Mouse (Mus musculus) adrenal gland, postnatal 4 days (tissue): Measurements from ENCODE around the gene 4930583I09Rik. TPM values are rescaled to one million over a fixed set of nuclear protein-coding genes. Genes with fewer than 3 reads are reported as not detected.

Experiments
- DNase-seq, 2 experiments: peaks; one replicate each; pipeline ENCODE4 v3.0.0; 2021 to 2022; ENCODE audit warnings: low spot score in 2 of 2, mixed read lengths in 2 of 2
- long read RNA-seq, 2 experiments: library from polyadenylated mRNA; stranded (forward); transcript quantifications; one replicate each; pipeline ENCODE4 v2.0.0; 2021
- total RNA-seq, 2 experiments: library from RNA; stranded (reverse); gene quantifications; 2 replicates each; pipeline ENCODE4 v1.2.3; 2021

4930583I09Rik gene
- total RNA-seq = not detected
- long read RNA-seq, experiment 1 = 0 reads
- long read RNA-seq, experiment 2 = 0 reads

DNA sequence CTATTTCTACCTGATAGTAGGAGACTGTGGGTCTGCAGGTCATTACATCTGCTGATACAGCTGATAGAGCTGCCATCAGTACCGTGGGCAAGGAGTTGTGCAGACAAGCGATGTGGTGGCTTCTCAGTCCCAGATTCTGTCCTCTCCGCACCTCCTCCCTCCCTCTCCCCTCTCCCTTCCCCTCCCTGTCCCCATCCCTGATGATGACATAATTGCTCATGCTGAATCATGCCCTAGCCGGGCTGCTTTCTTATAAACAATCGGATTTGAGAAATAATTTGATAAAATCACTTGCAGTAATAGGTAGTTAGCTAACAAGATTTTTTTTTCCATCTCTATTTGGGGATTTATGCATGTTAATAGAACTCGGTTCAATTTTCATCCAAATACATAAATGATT, at the start of gene 4930583I09Rik:
Gene 4930583I09Rik (minus strand): TSS at position 144 of the 400 bp plus-strand sequence.
- DNase-seq = no peak

DNA sequence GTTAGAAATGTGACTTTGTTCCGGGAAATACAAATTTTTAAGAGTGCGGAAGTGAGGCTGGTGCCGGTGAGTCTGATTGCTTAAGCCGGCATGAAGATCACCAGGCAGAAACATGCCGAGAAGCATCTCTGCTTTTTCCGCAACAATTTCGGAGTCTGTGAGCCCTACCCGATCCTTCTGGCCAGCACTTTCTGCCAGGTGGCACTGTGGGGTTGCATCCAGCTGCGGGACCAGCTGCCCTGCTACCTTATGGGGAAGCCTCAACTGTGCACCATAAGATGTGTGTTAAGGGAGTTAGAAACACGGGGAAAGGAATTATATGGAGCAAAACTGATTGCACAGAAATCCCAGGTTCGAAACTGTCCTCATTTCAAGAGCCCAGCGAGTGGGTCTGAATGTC, 40.2 kb upstream of the 4930583I09Rik start:
- DNase-seq = no peak

DNA sequence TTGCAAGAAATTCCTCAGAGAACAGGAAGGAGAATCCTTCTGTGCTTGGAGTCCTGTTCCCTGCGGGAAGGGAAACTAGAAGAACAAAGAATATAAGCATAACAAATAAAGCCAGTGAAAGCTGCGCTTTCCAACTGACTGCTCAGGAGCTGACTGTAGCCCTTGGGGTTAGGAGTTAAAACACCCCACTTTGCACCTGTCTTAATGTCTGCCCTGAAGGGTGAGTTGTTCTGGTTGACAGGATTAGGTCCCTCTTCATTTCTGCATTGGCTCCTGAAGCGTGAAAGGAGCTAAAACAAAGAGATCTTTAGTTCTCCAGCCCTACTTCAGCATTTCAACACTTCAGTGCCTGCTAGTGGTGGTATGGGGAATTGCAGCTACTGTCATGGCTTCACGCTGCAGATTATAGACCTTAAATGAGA, 37.8 kb upstream of the 4930583I09Rik start:
- no peak for DNase-seq

GRCm38 (mm10) chr17:64863817-64864216, 27.9 kb upstream of the 4930583I09Rik start:
- no peak for DNase-seq

- DNase-seq = no peak
Observed at GRCm38 (mm10) chr17:64860963-64861362, 25.1 kb upstream of the 4930583I09Rik start.

GRCm38 (mm10) chr17:64858848-64859247, 23.0 kb upstream of the 4930583I09Rik start:
- no peak for DNase-seq

- no peak for DNase-seq
Observed at GRCm38 (mm10) chr17:64848031-64848430, 12.2 kb upstream of the 4930583I09Rik start.

- DNase-seq = no peak
Observed at GRCm38 (mm10) chr17:64846654-64847053, 10.8 kb upstream of the 4930583I09Rik start.

- no peak for DNase-seq
Observed at GRCm38 (mm10) chr17:64836892-64837291, 1.0 kb upstream of the 4930583I09Rik start.

GRCm38 (mm10) chr17:64836352-64836751, 481 bp upstream of the 4930583I09Rik start:
- DNase-seq = no peak

GRCm38 (mm10) chr17:64833906-64834490, 1.9 kb downstream of the 4930583I09Rik start:
- no peak for DNase-seq

GRCm38 (mm10) chr17:64833071-64833470, 2.8 kb downstream of the 4930583I09Rik start:
- DNase-seq = no peak

- DNase-seq = no peak
Observed at GRCm38 (mm10) chr17:64827482-64827881, 8.4 kb downstream of the 4930583I09Rik start.

DNA sequence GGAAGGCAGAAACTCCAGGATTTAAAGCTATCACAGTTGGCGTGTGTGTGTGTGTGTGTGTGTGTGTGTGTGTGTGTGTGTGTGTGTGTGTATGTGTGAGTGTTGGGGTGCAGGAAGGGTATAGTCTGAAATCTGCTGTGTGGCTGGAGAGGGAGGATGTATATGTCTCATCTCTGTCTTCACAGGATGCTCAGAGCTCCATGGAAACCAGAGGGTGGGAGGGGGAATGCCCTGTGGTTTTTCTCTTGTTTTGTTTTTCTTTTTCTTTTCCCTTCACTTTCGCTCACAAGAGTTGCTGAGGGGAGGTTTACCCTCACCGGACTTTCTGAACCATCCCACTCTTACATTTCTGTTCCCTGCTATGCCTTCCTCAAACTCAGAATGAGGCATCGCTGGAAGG, 9.0 kb downstream of the 4930583I09Rik start:
- no peak for DNase-seq

DNA sequence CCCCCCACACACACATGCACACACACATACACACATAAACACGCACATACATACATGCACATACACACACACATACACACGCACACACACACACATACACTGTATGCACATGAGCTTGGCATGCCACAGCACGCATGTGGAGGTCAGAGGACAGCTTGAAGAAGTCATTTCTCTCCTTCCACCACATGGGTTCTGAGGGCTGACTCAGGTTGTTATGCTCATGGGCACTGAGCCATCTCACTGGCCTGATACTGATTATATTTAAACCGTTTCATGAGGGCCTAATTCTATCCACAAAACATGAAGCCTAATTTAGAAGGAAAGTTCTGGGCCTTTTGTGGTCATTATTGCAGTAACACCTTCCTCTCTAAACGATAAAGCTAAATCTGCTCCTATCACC, 13.3 kb downstream of the 4930583I09Rik start:
- no peak for DNase-seq

DNA sequence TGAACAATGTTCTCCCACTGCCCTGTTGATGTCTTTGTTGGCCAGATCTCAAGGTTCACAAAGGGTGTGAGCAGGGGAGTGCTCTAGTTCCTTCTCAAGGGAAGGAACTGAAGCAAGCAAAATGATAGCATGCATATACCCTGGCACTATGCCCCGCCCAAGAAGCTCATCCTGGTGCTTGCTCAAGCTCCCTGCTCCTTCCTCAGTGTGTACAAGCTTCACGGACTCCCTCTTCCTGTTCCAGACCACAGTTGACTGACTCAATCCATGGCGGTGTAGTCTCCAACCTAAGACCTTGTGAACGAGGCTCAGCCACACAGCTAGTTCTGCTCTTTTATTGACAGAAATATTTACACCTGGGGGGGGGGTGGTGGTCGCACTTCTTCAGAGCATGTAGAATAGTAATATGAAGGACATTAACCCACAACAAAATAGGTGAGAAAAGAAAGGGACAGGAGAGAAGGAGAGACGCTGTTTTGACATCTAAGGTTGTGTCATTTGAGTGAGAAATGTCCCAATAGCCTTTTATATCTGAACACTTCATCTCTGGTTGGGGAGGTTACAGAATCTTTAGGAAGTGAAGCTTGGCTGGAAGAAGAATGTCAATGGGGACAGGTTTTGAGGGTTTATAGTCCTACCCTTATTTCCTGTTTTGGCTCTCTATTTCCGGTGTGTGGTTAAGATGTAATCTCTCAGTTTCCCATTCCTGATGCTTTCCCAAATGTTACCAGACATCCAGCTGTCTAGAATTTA, 14.9 kb downstream of the 4930583I09Rik start:
- DNase-seq = no peak

DNA sequence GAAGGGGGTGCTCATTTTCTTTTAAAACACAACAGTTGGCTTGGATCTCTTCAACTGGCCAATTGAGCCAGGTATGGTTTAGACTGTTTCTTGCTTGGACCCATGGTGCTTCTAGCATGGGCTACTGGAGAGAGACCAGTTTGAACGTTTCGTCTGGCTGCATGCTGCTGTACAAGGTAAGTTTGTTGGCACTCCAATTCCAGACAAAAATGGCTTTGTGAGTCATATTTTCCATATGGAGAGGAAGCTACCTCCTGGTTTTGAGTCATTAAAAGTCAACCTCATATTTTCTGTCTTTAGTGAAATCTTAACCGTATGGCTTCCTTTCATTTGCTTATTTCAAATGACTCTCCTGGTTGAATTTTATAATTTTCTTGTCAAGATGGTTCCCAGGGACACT, 19.6 kb downstream of the 4930583I09Rik start:
- no peak for DNase-seq

DNA sequence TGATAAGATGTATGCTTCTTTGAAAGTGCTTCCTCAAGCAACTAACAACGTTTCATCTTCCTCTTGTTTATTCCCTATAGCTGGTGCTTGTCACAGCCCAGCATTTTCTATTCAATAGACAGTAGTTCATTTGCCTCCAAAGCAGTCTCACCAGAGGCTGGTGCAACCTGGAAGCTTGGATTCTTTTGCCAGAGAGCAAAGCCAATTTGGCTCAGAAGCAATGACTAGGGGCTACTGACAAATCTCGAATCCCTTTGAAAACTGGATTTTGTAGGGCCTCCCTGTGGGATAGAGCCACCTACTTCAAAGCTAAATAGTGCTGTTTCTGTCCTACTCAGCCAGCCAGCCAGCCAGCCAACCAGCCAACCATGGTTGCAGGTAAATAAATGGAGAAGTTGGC, 20.1 kb downstream of the 4930583I09Rik start:
- DNase-seq = no peak

- no peak for DNase-seq
Observed at GRCm38 (mm10) chr17:64813568-64813967, 22.3 kb downstream of the 4930583I09Rik start.

DNA sequence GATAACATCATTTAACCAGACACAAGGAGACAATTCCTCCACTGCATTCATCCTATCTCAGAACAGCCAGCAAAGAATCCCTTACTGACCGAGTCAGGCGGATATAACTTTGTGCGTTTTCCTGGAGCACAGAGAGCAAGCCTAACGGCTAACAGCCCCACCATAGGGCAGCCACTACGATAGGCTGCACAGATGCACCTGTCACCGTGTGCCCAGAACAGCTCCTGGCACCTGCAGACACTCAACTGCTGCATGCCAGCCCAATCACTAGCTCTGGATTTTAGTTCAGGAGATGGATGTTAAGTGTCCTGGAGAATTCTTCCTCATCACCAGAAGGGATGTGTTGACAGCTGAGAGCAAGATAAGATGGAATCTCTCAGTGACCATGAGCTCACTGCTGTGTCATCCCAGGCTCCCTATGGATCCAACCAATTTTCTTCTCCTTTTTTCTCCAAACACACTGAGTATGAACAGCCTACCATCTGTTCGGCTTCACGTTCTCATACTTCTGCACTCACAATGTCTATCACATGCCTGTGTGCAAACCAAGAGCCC, 29.8 kb downstream of the 4930583I09Rik start:
- DNase-seq = no peak

- no peak for DNase-seq
Observed at GRCm38 (mm10) chr17:64804375-64805124, 31.3 kb downstream of the 4930583I09Rik start.

DNA sequence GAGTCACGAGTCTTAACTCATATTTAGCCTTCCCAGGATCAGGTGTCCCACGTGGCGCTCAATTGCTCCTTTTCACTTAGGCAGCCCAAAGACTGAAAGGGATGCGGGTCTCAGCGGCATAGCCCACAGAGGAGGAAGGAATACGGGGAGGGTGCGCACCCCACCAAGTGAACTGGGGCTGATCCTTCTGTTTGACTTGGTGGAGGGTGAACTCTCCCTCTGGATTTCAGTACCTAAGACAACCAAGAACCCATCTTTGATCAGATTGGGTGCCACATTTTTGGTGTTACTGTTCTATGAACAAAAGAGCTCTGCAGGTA, 33.0 kb downstream of the 4930583I09Rik start:
- DNase-seq = no peak
